Mouse (Mus musculus): ENCODE measurements around the gene Trappc13. TPM values are rescaled to one million over a fixed set of nuclear protein-coding genes. Genes with fewer than 3 reads are reported as not detected.

Trappc13 gene
- polyA plus RNA-seq, 1 experiment from 2014 or later, result 69.5 TPM

DNA sequence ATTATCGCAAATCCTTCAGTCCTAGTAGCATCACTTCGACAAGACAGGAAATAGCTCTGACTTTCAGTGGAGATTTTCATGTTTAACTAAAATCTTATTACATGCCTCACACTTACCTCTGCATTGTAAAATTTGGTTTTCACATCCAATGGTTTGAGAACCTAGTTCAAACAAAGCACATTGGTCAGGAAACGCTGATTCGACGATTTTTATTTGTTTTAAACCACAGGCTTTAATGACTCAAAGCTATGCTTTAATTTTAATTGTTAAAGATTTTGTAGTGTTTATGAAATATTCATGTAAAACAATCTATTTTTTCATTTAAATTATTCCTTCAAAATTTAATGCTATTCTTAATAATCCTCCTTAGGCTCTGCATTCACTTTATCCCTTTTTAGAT is 24.1 kb downstream of the Trappc13 start:
- no peak overlapping the region for H3K9ac ChIP-seq (replicated peaks)
- no peak overlapping the region for H3K4me2 ChIP-seq (replicated peaks)
- no peak overlapping the region for H3K27ac ChIP-seq (replicated peaks)
- H3K9me3 ChIP-seq, result no peaks in the 10 kb centered on the region
- H3K4me1 ChIP-seq, result no peaks in the 10 kb centered on the region
- H3K27me3 ChIP-seq, result no peaks in the 10 kb centered on the region
- no peak overlapping the region for H3K4me3 ChIP-seq
- ATAC-seq (replicated peaks), result no peak
- H3K36me3 ChIP-seq, result peaks cover 44% of the 10 kb centered on the region
- WGBS, result 95% methylated on average over 5 of the region's 5 CpGs

GRCm38 (mm10) chr13:104145646-104146045 is 32.6 kb downstream of the Trappc13 start:
- H3K36me3 ChIP-seq, result peaks cover 72% of the 10 kb centered on the region

GRCm38 (mm10) chr13:104144871-104145270 is 33.4 kb downstream of the Trappc13 start:
- WGBS, result 78% methylated on average over 9 of the region's 9 CpGs
- no peaks in the 10 kb centered on the region for H3K4me1 ChIP-seq
- no peak overlapping the region for H3K4me3 ChIP-seq
- H3K27me3 ChIP-seq, result no peaks in the 10 kb centered on the region
- ATAC-seq (replicated peaks), result no peak
- H3K9ac ChIP-seq (replicated peaks), result no peak overlapping the region
- no peaks in the 10 kb centered on the region for H3K9me3 ChIP-seq
- no peak overlapping the region for H3K4me2 ChIP-seq (replicated peaks)
- peaks cover 80% of the 10 kb centered on the region for H3K36me3 ChIP-seq
- no peak overlapping the region for H3K27ac ChIP-seq (replicated peaks)

More at GRCm38 (mm10) chr13:104145646-104146045, 32.6 kb downstream of the Trappc13 start:
- H3K27me3 ChIP-seq, result no peaks in the 10 kb centered on the region
- ATAC-seq (replicated peaks), result no peak
- 90% methylated on average over 3 of the region's 3 CpGs for WGBS
- H3K27ac ChIP-seq (replicated peaks), result no peak overlapping the region
- no peak overlapping the region for H3K9ac ChIP-seq (replicated peaks)
- no peaks in the 10 kb centered on the region for H3K9me3 ChIP-seq
- no peaks in the 10 kb centered on the region for H3K4me1 ChIP-seq
- no peak overlapping the region for H3K4me3 ChIP-seq
- no peak overlapping the region for H3K4me2 ChIP-seq (replicated peaks)

DNA sequence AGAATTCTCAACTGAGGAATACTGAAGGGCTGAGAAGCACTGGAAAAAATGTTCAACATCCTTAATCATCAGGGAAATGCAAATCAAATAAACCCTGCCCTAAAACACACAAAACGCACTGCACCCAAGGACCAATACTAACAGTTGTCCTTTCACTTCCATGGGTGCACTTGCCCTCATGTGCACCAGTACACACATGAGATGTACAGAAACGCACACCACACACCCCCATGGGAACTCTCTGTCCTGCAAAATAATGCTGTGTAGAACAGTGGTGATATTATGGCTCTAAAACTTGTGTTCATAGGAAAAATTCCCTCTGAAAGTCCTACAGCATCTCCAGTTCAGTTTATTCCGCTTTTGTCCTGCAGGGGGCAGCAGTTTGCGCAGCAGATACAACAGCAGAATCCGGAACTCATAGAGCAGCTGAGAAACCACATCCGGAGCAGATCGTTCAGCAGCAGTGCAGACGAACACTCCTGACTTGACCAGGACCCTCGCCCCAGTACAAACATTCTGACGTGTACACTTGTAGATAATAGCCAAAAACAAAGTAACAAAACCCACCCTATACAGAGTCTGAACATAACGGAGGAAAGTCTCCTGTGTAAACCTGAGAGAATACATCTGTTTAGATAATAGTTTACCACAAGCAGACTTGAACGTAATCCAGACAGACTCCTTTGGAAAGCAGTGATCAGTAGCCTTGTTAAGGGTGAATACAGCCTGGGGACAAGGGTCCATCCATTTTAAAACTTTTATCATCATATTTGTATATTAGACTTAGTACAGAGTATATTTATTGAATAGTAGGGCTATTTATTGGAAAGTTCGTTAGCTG is 38.7 kb downstream of the Trappc13 start:
- Histone ChIP-seq H3K4me3 (no peak overlapping the region), H3K36me3 (peaks cover 61% of the 10 kb centered on the region), H3K9ac (replicated peaks) (no peak overlapping the region), H3K9me3 (no peaks in the 10 kb centered on the region), H3K27me3 (no peaks in the 10 kb centered on the region), H3K27ac (replicated peaks) (no peak overlapping the region), H3K4me1 (0 out of 2 replicates have a peak, but pooled peaks cover 3% of the 10 kb centered on the region), H3K4me2 (replicated peaks) (no peak overlapping the region)
- ATAC-seq (replicated peaks), result peak; percentile 76
- 40% methylated on average over 13 of the region's 13 CpGs for WGBS

GRCm38 (mm10) chr13:104134510-104135085 is 43.7 kb downstream of the Trappc13 start:
- Histone ChIP-seq H3K27me3 (no peaks in the 10 kb centered on the region), H3K4me2 (replicated peaks) (no peak overlapping the region), H3K36me3 (peaks cover 56% of the 10 kb centered on the region), H3K9me3 (no peaks in the 10 kb centered on the region), H3K4me3 (no peak overlapping the region), H3K9ac (replicated peaks) (no peak overlapping the region), H3K27ac (replicated peaks) (no peak overlapping the region), H3K4me1 (0 out of 2 replicates have a peak, but pooled peaks cover 4% of the 10 kb centered on the region)
- 41% methylated on average over 4 of the region's 4 CpGs for WGBS
- peak; percentile 53; the same call in 1 of the 2 replicates for ATAC-seq (replicated peaks)

- Histone ChIP-seq H3K9me3 (no peaks in the 10 kb centered on the region), H3K9ac (replicated peaks) (no peak overlapping the region), H3K27me3 (no peaks in the 10 kb centered on the region), H3K4me3 (no peak overlapping the region), H3K4me1 (0 out of 2 replicates have a peak, but pooled peaks cover 4% of the 10 kb centered on the region), H3K36me3 (peaks cover 62% of the 10 kb centered on the region), H3K4me2 (replicated peaks) (no peak overlapping the region), H3K27ac (replicated peaks) (no peak overlapping the region)
- 97% methylated on average over 2 of the region's 2 CpGs for WGBS
- no peak for ATAC-seq (replicated peaks)
Observed at GRCm38 (mm10) chr13:104132561-104132960, 45.7 kb downstream of the Trappc13 start.

- no peak overlapping the region for H3K9ac ChIP-seq (replicated peaks)
- no peak overlapping the region for H3K4me2 ChIP-seq (replicated peaks)
- WGBS, result 93% methylated on average over 20 of the region's 20 CpGs
- H3K4me1 ChIP-seq, result no peaks in the 10 kb centered on the region
- no peaks in the 10 kb centered on the region for H3K9me3 ChIP-seq
- no peaks in the 10 kb centered on the region for H3K27me3 ChIP-seq
- no peak overlapping the region for H3K4me3 ChIP-seq
- H3K36me3 ChIP-seq, result peaks cover 36% of the 10 kb centered on the region
- H3K27ac ChIP-seq (replicated peaks), result no peak overlapping the region
- ATAC-seq (replicated peaks), result no peak
Observed at GRCm38 (mm10) chr13:104123662-104124381, 54.4 kb downstream of the Trappc13 start.

DNA sequence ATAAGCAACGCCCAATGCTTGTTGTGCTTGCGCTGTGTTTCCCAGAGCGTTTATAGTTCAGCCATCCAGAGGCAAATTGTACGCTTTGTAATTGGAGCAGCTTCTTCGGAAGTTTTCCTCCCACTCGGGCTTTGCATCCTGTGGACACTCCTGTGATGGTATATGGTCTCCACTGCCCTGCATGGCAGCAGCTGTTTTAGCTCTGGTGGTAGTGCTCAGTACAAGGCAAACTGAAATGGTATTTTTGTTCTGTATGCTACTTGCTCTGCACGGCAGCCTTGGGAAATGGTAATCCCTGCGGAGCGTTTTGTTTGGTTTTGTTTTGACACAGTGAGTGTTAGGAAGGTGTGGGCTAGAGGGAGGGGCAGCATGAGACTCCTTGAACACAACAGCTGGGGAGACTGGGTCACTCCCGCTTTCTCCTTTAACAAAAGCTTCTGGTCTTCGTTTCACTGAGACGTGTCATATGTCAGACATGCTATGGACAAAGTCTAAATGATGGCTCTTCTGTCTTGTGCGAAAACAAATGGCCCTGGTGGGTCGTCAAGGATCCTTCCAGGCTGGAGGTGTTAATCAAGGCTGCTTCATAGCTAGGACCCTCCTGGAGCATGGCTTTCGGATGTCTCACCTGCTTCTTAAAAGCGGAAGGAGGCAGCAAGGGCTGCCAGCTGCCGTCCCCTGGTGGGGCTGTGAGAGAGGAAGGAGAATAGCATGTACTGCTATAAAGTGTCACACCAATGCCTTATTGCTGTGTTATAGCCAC is 56.0 kb downstream of the Trappc13 start:
- H3K4me3 ChIP-seq, result no peak overlapping the region
- H3K27me3 ChIP-seq, result no peaks in the 10 kb centered on the region
- WGBS, result 55% methylated on average over 17 of the region's 17 CpGs
- no peaks in the 10 kb centered on the region for H3K4me1 ChIP-seq
- no peaks in the 10 kb centered on the region for H3K9me3 ChIP-seq
- H3K36me3 ChIP-seq, result peaks cover 42% of the 10 kb centered on the region
- ATAC-seq (replicated peaks), result no peak
- no peak overlapping the region for H3K4me2 ChIP-seq (replicated peaks)
- H3K9ac ChIP-seq (replicated peaks), result no peak overlapping the region
- H3K27ac ChIP-seq (replicated peaks), result no peak overlapping the region

DNA sequence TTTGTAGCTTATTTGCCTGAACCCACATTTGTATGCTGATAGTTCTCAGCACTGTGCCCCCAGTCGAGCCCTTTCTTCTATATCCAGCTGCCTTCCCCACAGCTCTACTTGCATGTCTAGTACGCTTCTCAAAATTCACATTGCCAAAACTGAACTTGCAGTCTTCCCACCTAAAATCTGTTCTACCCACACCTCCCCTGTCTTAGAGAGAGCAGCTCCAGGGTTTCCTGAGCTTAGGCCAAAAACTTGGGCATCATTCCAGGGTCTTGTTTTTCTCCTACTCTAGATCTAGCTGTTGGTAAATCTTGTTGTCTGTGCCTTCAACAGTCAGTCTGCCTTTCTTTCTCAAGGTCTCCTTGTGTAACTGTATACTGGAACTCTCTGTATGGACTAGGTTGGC is 63.4 kb downstream of the Trappc13 start:
- no peak for ATAC-seq (replicated peaks)
- 86% methylated on average over 2 of the region's 2 CpGs for WGBS

DNA sequence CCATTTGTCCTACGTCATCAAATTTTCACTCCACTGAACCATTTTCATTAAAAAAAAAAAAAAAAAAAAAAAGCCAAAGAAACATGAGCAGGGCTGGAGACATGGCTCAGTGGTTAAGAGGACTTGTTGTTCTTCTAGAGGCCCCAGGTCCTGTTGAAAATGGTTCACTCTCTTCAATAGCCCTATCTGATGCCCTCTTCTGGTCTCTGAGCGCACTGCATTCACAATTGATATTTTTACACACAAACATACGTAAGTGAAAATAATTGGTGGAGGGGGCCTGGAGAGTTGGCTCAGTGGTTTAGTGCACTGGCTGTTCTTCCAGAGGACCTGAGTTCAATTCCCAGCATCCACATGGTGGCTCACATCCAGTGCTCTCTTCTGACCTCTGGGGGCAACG is 64.5 kb downstream of the Trappc13 start:
- Histone ChIP-seq H3K27ac (replicated peaks) (no peak overlapping the region), H3K9ac (replicated peaks) (no peak overlapping the region), H3K9me3 (no peaks in the 10 kb centered on the region), H3K4me2 (replicated peaks) (no peak overlapping the region), H3K4me3 (no peak overlapping the region), H3K36me3 (peaks cover 32% of the 10 kb centered on the region), H3K27me3 (no peaks in the 10 kb centered on the region), H3K4me1 (peaks cover 26% of the 10 kb centered on the region)
- 92% methylated on average over 4 of the region's 4 CpGs for WGBS
- no peak for ATAC-seq (replicated peaks)

More for the DNA sequence above, 63.4 kb downstream of the Trappc13 start:
- Histone ChIP-seq H3K36me3 (peaks cover 42% of the 10 kb centered on the region), H3K4me2 (replicated peaks) (no peak overlapping the region), H3K9ac (replicated peaks) (no peak overlapping the region), H3K9me3 (no peaks in the 10 kb centered on the region), H3K4me1 (peaks cover 26% of the 10 kb centered on the region), H3K27me3 (no peaks in the 10 kb centered on the region), H3K27ac (replicated peaks) (no peak overlapping the region), H3K4me3 (no peak overlapping the region)

DNA sequence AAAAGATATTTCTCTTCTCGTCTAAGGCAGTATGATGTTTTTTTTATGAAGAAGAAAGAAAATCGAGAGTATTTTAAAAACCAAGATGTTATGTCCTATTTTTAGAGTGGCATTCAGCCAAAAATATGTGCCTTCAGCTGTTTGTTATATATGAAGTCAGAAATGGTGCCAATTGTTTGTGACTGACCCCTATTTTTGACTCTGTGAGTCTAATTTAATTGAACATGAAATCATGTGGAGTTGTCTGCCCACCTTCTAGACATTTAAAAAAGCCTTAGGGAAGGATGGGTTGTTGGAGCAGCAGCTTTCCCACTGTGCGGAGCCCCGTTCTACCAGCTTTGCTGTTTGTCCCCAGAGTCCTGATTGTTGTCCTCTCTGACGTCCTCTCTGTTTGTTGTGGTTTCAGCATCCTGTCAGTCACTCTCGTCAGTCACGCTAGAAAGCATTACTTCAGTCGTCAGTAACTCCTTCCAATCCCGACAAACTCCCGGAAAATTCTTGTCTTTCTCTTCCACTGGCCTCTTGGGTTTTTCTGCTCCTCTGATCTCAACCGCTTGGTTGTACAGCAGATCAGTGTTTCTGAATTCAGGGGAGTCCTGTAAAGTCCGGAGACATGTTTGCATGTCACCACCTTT is 65.9 kb downstream of the Trappc13 start:
- 35% methylated on average over 12 of the region's 12 CpGs for WGBS
- H3K4me3 ChIP-seq, result peak overlapping the region; percentile 16; the same call in 1 of the 2 replicates
- peak overlapping the region; percentile 55 for H3K27ac ChIP-seq (replicated peaks)
- H3K9me3 ChIP-seq, result no peaks in the 10 kb centered on the region
- no peak for ATAC-seq (replicated peaks)
- peaks cover 23% of the 10 kb centered on the region for H3K36me3 ChIP-seq
- no peak overlapping the region for H3K9ac ChIP-seq (replicated peaks)
- peak overlapping the region; percentile 29 for H3K4me2 ChIP-seq (replicated peaks)
- peaks cover 26% of the 10 kb centered on the region for H3K4me1 ChIP-seq
- H3K27me3 ChIP-seq, result no peaks in the 10 kb centered on the region
